Mouse (Mus musculus) bone marrow, adult 2 months (tissue): ENCODE data around the gene Car11. TPM values are rescaled to one million over a fixed set of nuclear protein-coding genes. Genes with fewer than 3 reads are reported as not detected.

Experiments
- H3K27ac ChIP-seq: fragments of 200-500 bp; 2 replicates; pipeline ENCODE4 v1.5.1; 2012; ENCODE audit warnings: low read depth, mild to moderate bottlenecking, control low read depth, inconsistent platforms, low read length; ENCODE audit not compliant: control insufficient read depth, poor library complexity, insufficient read depth
- H3K4me1 ChIP-seq: fragments of 200-500 bp; 2 replicates; pipeline ENCODE4 v1.6.1; 2011; ENCODE audit warnings: low read length; ENCODE audit not compliant: control insufficient read depth, insufficient read depth
- H3K4me3 ChIP-seq: fragments of 200-500 bp; replicated peaks from 2 replicates; pipeline ENCODE3; 2011; ENCODE audit warnings: mild to moderate bottlenecking, low read depth, low read length, control low read depth; ENCODE audit not compliant: control insufficient read depth
- CTCF ChIP-seq: fragments of 200-500 bp; IDR thresholded peaks from 2 replicates; pipeline ENCODE4 v1.5.1; 2011; ENCODE audit warnings: low read length, control low read depth; ENCODE audit not compliant: control insufficient read depth, insufficient read depth
- POLR2A ChIP-seq: fragments of 200-500 bp; IDR thresholded peaks from 2 replicates; pipeline ENCODE4 v1.6.1; 2011; ENCODE audit warnings: low read depth, mild to moderate bottlenecking, control low read depth, low read length, borderline replicate concordance; ENCODE audit not compliant: control insufficient read depth
- WGBS: fragments of 180-500 bp; shearing (Covaris S2); methylation state at CpG from one replicate; pipeline ENCODE4 v1.1.7; 2018; 5-methylcytosine and 5-hydroxymethylcytosine counted together
- polyA plus RNA-seq: library from polyadenylated mRNA; stranded (reverse); fragments of >200 nt; gene quantifications from 2 replicates; pipeline ENCODE4 v1.2.4, GENCODE M21; 2011; ENCODE audit warnings: low replicate concordance; ENCODE audit not compliant: missing spikeins, insufficient read depth, insufficient read length

Gene Car11
- polyA plus RNA-seq, 1 experiment = 4.4 TPM

GRCm38 (mm10) chr7:45668921-45669320 lies 30.7 kb upstream of the Car11 start:
- Histone ChIP-seq H3K4me3 (no peak overlapping the region), H3K27ac (no peak overlapping the region), H3K4me1 (no peaks in the 10 kb centered on the region)
- TF ChIP-seq POLR2A (no peak), CTCF (peak; percentile 40)
- WGBS = 85% methylated on average over 9 of the region's 9 CpGs

- Histone ChIP-seq H3K27ac (no peak overlapping the region), H3K4me3 (no peak overlapping the region), H3K4me1 (peaks cover 4% of the 10 kb centered on the region; the same call in 1 of the 2 replicates)
- TF ChIP-seq CTCF (no peak), POLR2A (no peak)
- WGBS = 75% methylated on average over 7 of the region's 7 CpGs
These were observed 21.9 kb upstream of the Car11 start for GRCm38 (mm10) chr7:45677627-45678295.

GRCm38 (mm10) chr7:45678513-45678912 lies 21.1 kb upstream of the Car11 start:
- Histone ChIP-seq H3K27ac (no peak overlapping the region), H3K4me1 (peaks cover 4% of the 10 kb centered on the region; the same call in 1 of the 2 replicates), H3K4me3 (no peak overlapping the region)
- 81% methylated on average over 14 of the region's 14 CpGs for WGBS
- no peak for TF ChIP-seq POLR2A
- TF ChIP-seq CTCF = no peak

- Histone ChIP-seq H3K4me3 (no peak overlapping the region), H3K4me1 (peaks cover 4% of the 10 kb centered on the region; the same call in 1 of the 2 replicates), H3K27ac (no peak overlapping the region)
- 79% methylated on average over 14 of the region's 14 CpGs for WGBS
- TF ChIP-seq POLR2A = no peak
- no peak for TF ChIP-seq CTCF
These were observed 19.5 kb upstream of the Car11 start for GRCm38 (mm10) chr7:45679966-45680621.

- TF ChIP-seq CTCF (no peak), POLR2A (no peak)
- Histone ChIP-seq H3K4me3 (no peak overlapping the region), H3K4me1 (peaks cover 4% of the 10 kb centered on the region; the same call in 1 of the 2 replicates), H3K27ac (peak overlapping the region; percentile 31)
- WGBS = 30% methylated on average over 8 of the region's 8 CpGs
These were observed 18.5 kb upstream of the Car11 start for GRCm38 (mm10) chr7:45681046-45681736.

- WGBS = 42% methylated on average over 14 of the region's 14 CpGs
- TF ChIP-seq POLR2A = no peak
- peak; percentile 95 for TF ChIP-seq CTCF
- 0 out of 2 replicates have a peak overlapping the region, but pooled peaks have one; percentile 5 for H3K27ac ChIP-seq
These were observed 17.2 kb upstream of the Car11 start for GRCm38 (mm10) chr7:45682144-45683126.

GRCm38 (mm10) chr7:45683396-45684050 lies 16.1 kb upstream of the Car11 start, which contains the start of gene Ntn5:
Ntn5 (plus strand) TSS chr7:45684022.
- Histone ChIP-seq H3K4me1 (peaks cover 4% of the 10 kb centered on the region; the same call in 1 of the 2 replicates), H3K4me3 (no peak within 1 kb of the TSS), H3K27ac (no peak within 1 kb of the TSS)
- TF ChIP-seq POLR2A (no peak), CTCF (no peak)
- 83% methylated on average over 7 of the region's 7 CpGs for WGBS

More at GRCm38 (mm10) chr7:45682144-45683126, 17.2 kb upstream of the Car11 start:
- peaks cover 4% of the 10 kb centered on the region; the same call in 1 of the 2 replicates for H3K4me1 ChIP-seq
- H3K4me3 ChIP-seq = no peak overlapping the region
